Mouse (Mus musculus) intestine, embryonic 14.5 days (tissue): Measurements from ENCODE around the gene Ngdn. TPM values are rescaled to one million over a fixed set of nuclear protein-coding genes. Genes with fewer than 3 reads are reported as not detected.

Experiments used
- ATAC-seq: fragments of 200-750 bp; cut with Nextera tagmentation; replicated peaks from 2 replicates; pipeline ENCODE4 v1.8.0; 2017; ENCODE audit warnings: low read depth, moderate number of reproducible peaks, moderate TSS enrichment, moderate library complexity; ENCODE audit not compliant: low FRiP score, low TSS enrichment
- DNase-seq: peaks from one replicate; pipeline ENCODE4 v3.0.0-alpha.2; 2018; ENCODE audit warnings: low spot score
- H3K27ac ChIP-seq: fragments of 300-500 bp; sonication (generic); 2 replicates; pipeline ENCODE4 v1.5.1; 2014; ENCODE audit warnings: low read depth, mild to moderate bottlenecking, control low read depth
- H3K27me3 ChIP-seq: fragments of 300-500 bp; sonication (generic); replicated peaks from 2 replicates; pipeline ENCODE4 v1.6.1; 2014; ENCODE audit warnings: low read length, control low read depth; ENCODE audit not compliant: control insufficient read depth, insufficient read depth
- H3K36me3 ChIP-seq: fragments of 300-500 bp; sonication (generic); 2 replicates; pipeline ENCODE4 v1.6.1; 2014; ENCODE audit warnings: low read length, control low read depth; ENCODE audit not compliant: control insufficient read depth, insufficient read depth
- H3K4me1 ChIP-seq: fragments of 300-500 bp; sonication (generic); replicated peaks from 2 replicates; pipeline ENCODE4 v1.6.1; 2014; ENCODE audit warnings: low read length, control low read depth, mixed read lengths; ENCODE audit not compliant: control insufficient read depth, insufficient read depth
- H3K4me2 ChIP-seq: fragments of 300-500 bp; sonication (generic); 2 replicates; pipeline ENCODE4 v1.6.1; 2014; ENCODE audit warnings: low read length
- H3K4me3 ChIP-seq: fragments of 300-500 bp; sonication (generic); 2 replicates; pipeline ENCODE4 v1.5.1; 2014; ENCODE audit warnings: low read depth, low read length, control low read depth, mixed read lengths
- H3K9ac ChIP-seq: fragments of 300-500 bp; sonication (generic); 2 replicates; pipeline ENCODE4 v1.6.1; 2014; ENCODE audit warnings: mild to moderate bottlenecking, low read length
- H3K9me3 ChIP-seq: fragments of 300-500 bp; sonication (generic); 2 replicates; pipeline ENCODE4 v1.6.1; 2016; ENCODE audit warnings: low read length, control low read depth; ENCODE audit not compliant: control insufficient read depth
- WGBS: fragments of 180-500 bp; shearing (Covaris S2); extraction: QIAGEN DNeasy Blood & Tissue Kit; methylation state at CpG from one replicate; pipeline ENCODE4 v1.1.7; 2014; 5-methylcytosine and 5-hydroxymethylcytosine counted together
- microRNA counts: library from miRNA; unstranded; fragments of <30 nt; microRNA quantifications from one replicate; lab custom pipeline; 2016
- microRNA-seq: library from miRNA; unstranded; fragments of <30 nt; microRNA quantifications from one replicate; pipeline ENCODE4, GENCODE M21; 2016
- polyA plus RNA-seq: library from polyadenylated mRNA; unstranded; fragments of >200 nt; fragmentation: Nextera tagmentation; extraction: Ambion mirVana; gene quantifications from 2 replicates; pipeline ENCODE4 v1.2.1, GENCODE M21; 2014

Ngdn gene
- polyA plus RNA-seq, 1 experiment from 2014 or later = 78.5 TPM

GRCm38 (mm10) chr14:55064481-55065370 lies 49.5 kb downstream of the Ngdn start:
- no peak overlapping the region for H3K27ac ChIP-seq
- H3K4me2 ChIP-seq = no peak overlapping the region
- WGBS = 76% methylated on average over 33 of the region's 35 CpGs
- H3K9ac ChIP-seq = no peak overlapping the region
- no peak for ATAC-seq
- H3K9me3 ChIP-seq = no peaks in the 10 kb centered on the region
- no peak for DNase-seq
- H3K27me3 ChIP-seq = no peaks in the 10 kb centered on the region
- H3K4me3 ChIP-seq = no peak overlapping the region
- H3K36me3 ChIP-seq = peaks cover 12% of the 10 kb centered on the region
- H3K4me1 ChIP-seq = peaks cover 11% of the 10 kb centered on the region

DNA sequence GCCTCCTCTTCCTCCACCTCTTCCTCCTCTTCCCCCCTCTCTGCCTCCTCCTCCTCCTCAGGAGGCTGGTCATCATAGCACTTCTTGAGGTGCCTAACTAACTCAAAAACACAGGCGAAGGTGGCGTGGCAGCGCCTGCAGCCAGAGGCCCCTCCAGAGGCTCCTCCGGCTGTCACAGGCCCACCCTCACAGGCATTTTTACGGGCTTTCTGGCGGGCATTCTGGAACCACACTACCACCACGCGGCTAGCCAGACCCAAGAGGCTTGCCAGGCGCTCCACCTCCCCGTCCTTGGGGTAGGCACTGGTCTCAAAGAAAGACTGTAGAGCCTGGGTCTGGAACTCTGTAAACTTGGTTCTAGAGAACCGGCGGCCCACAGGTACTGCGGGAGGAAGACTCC lies 50.1 kb downstream of the Ngdn start:
- Histone ChIP-seq H3K9ac (no peak overlapping the region), H3K9me3 (no peaks in the 10 kb centered on the region)

GRCm38 (mm10) chr14:55066042-55066441 lies 50.8 kb downstream of the Ngdn start:
- Histone ChIP-seq H3K9me3 (no peaks in the 10 kb centered on the region), H3K9ac (no peak overlapping the region), H3K4me2 (no peak overlapping the region), H3K27ac (no peak overlapping the region), H3K4me3 (no peak overlapping the region), H3K27me3 (no peaks in the 10 kb centered on the region), H3K4me1 (peaks cover 11% of the 10 kb centered on the region), H3K36me3 (peaks cover 12% of the 10 kb centered on the region)
- no peak for ATAC-seq
- no peak for DNase-seq
- WGBS = 88% methylated on average over 8 of the region's 8 CpGs

More for the DNA sequence above, 50.1 kb downstream of the Ngdn start:
- DNase-seq (no peak), ATAC-seq (no peak)
- Histone ChIP-seq H3K4me3 (no peak overlapping the region), H3K27ac (no peak overlapping the region), H3K4me2 (no peak overlapping the region), H3K4me1 (peaks cover 11% of the 10 kb centered on the region), H3K36me3 (peaks cover 12% of the 10 kb centered on the region), H3K27me3 (no peaks in the 10 kb centered on the region)
- 83% methylated on average over 13 of the region's 13 CpGs for WGBS

DNA sequence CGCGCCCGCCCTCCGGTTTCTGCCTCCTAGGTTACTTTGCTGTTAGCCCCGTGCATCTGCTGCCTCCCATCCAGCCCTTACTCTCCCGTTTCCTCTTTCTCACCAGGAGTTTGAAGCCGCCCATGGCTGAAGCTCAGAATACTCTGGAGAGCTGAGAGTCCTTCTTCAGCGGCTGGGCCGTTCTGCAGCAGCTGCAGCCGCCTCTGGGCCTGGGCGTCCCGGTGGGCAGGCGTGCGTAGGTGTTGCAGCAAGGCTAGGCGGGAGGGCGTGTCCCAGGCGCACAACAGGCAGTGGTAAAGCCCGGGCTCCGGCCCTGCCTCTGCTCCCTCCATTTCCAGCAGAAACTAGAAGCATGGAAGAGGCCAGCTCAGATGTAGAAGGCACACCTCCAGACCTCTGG lies 56.5 kb downstream of the Ngdn start:
- Histone ChIP-seq H3K36me3 (peaks cover 7% of the 10 kb centered on the region), H3K4me1 (no peaks in the 10 kb centered on the region), H3K27me3 (no peaks in the 10 kb centered on the region), H3K4me3 (no peak overlapping the region; the same call in 1 of the 2 replicates), H3K4me2 (no peak overlapping the region), H3K27ac (no peak overlapping the region), H3K9ac (0 out of 2 replicates have a peak overlapping the region, but pooled peaks have one; percentile 22), H3K9me3 (no peaks in the 10 kb centered on the region)
- 22% methylated on average over 19 of the region's 19 CpGs for WGBS
- DNase-seq = no peak
- ATAC-seq = no peak

MicroRNAs within 50 kb of the gene (microRNA counts, 519-probe panel; counts per million panel counts)
- microRNA mmu-miR-208b (lab: Ali Mortazavi, UCI) = not detected

Small RNAs within 50 kb of the gene (microRNA-seq; reads per million reads assigned to microRNA genes)
- gene Mir208b = 21.6 reads per million, percentile 47 among the genes with 10 or more reads in this experiment

Other genes starting within 250 kb of the Ngdn start
- gene Slc7a8, start 233.5 kb upstream of the Ngdn start, polyA plus RNA-seq = 24.0 and 26.7 TPM in 2 replicates
- gene Rnf212b, start 201.3 kb upstream of the Ngdn start, polyA plus RNA-seq = not detected in 2 replicates
- 7.4 and 10.7 TPM in 2 replicates for gene Homez, start 144.5 kb upstream of the Ngdn start, polyA plus RNA-seq
- 2.9 and 4.1 TPM in 2 replicates for gene Ppp1r3e, start 137.9 kb upstream of the Ngdn start, polyA plus RNA-seq
- gene Bcl2l2, start 132.1 kb upstream of the Ngdn start, polyA plus RNA-seq = 5.1 and 5.2 TPM in 2 replicates
- gene Gm20521, start 132.0 kb upstream of the Ngdn start, polyA plus RNA-seq = 0.28 TPM in 1 of 2 replicates, not detected in the other
- 134 and 148 TPM in 2 replicates for gene Pabpn1, start 123.0 kb upstream of the Ngdn start, polyA plus RNA-seq
- gene Slc22a17, start 102.3 kb upstream of the Ngdn start, polyA plus RNA-seq = 32.4 and 34.2 TPM in 2 replicates
- 31.4 and 31.6 TPM in 2 replicates for gene Efs, start 89.3 kb upstream of the Ngdn start, polyA plus RNA-seq
- 0.23 and 0.28 TPM in 2 replicates for gene Il25, start 82.8 kb upstream of the Ngdn start, polyA plus RNA-seq
- 3.3 and 4.6 TPM in 2 replicates for gene Cmtm5, start 79.2 kb upstream of the Ngdn start, polyA plus RNA-seq
- gene Myh6, start 48.5 kb upstream of the Ngdn start, polyA plus RNA-seq = 0.22 and 0.75 TPM in 2 replicates
- not detected in 2 replicates for gene Gm17428, start 38.5 kb upstream of the Ngdn start, polyA plus RNA-seq
- gene Myh7, start 20.8 kb upstream of the Ngdn start, polyA plus RNA-seq = 0.43 and 1.2 TPM in 2 replicates
- gene Zfhx2, start 76.9 kb downstream of the Ngdn start, polyA plus RNA-seq = 5.0 and 5.4 TPM in 2 replicates
- gene Thtpa, start 79.3 kb downstream of the Ngdn start, polyA plus RNA-seq = 20.8 and 24.0 TPM in 2 replicates
- 44.7 and 49.8 TPM in 2 replicates for gene Ap1g2, start 91.1 kb downstream of the Ngdn start, polyA plus RNA-seq
- 1.7 and 2.0 TPM in 2 replicates for gene Jph4, start 101.5 kb downstream of the Ngdn start, polyA plus RNA-seq
- 0.23 TPM in 2 replicates for gene Dhrs2, start 206.6 kb downstream of the Ngdn start, polyA plus RNA-seq